Mouse (Mus musculus) common myeloid progenitor, adult 5-6 weeks (primary cell): ENCODE results near the gene Acadl. TPM values are rescaled to one million over a fixed set of nuclear protein-coding genes. Genes with fewer than 3 reads are reported as not detected.

Source experiments
- ATAC-seq: replicated peaks from 2 replicates; pipeline ENCODE4 v1.8.0; 2016; ENCODE audit warnings: low read depth, mild to moderate bottlenecking, moderate TSS enrichment, inconsistent platforms; ENCODE audit not compliant: poor library complexity, severe bottlenecking
- total RNA-seq: library from RNA; stranded (forward); fragments of 200-1000, 187-1606 nt; gene quantifications from 2 replicates; pipeline ENCODE4 v1.2.3, GENCODE M21; 2017

Acadl gene
- total RNA-seq: 89.4 and 98.8 TPM in 2 replicates

- peak; percentile 76 for ATAC-seq
These were observed at the start of gene Acadl for GRCm38 (mm10) chr1:66862712-66863511. Gene Acadl (minus strand): TSS chr1:66863277.

- ATAC-seq: no peak
These were observed 49.2 kb upstream of the Acadl start for GRCm38 (mm10) chr1:66912305-66912704.

- no peak for ATAC-seq
These were observed 39.5 kb upstream of the Acadl start for GRCm38 (mm10) chr1:66902566-66902965.

GRCm38 (mm10) chr1:66900946-66901345, 37.9 kb upstream of the Acadl start:
- ATAC-seq: no peak

- ATAC-seq: no peak
These were observed 35.2 kb upstream of the Acadl start for GRCm38 (mm10) chr1:66898261-66898660.

- peak; percentile 60 for ATAC-seq
These were observed 33.5 kb upstream of the Acadl start for GRCm38 (mm10) chr1:66896556-66896955.

GRCm38 (mm10) chr1:66896125-66896524, 33.0 kb upstream of the Acadl start:
- ATAC-seq: peak; percentile 79

GRCm38 (mm10) chr1:66895837-66896118, 32.7 kb upstream of the Acadl start:
- peak; percentile 64 for ATAC-seq

GRCm38 (mm10) chr1:66895093-66895836, 32.2 kb upstream of the Acadl start:
- peak; percentile 65 for ATAC-seq

GRCm38 (mm10) chr1:66887175-66887574, 24.1 kb upstream of the Acadl start:
- no peak for ATAC-seq

- ATAC-seq: no peak
These were observed 17.1 kb upstream of the Acadl start for GRCm38 (mm10) chr1:66880217-66880616.

- no peak for ATAC-seq
These were observed 11.7 kb upstream of the Acadl start for GRCm38 (mm10) chr1:66874740-66875139.

- no peak for ATAC-seq
These were observed 8.5 kb upstream of the Acadl start for GRCm38 (mm10) chr1:66871591-66871990.

GRCm38 (mm10) chr1:66865633-66866032, 2.6 kb upstream of the Acadl start:
- ATAC-seq: no peak

- no peak; the same call in 1 of the 2 replicates for ATAC-seq
These were observed 841 bp upstream of the Acadl start for GRCm38 (mm10) chr1:66863741-66864495.

GRCm38 (mm10) chr1:66861764-66862672, 1.1 kb downstream of the Acadl start:
- ATAC-seq: 0 out of 2 replicates have a peak, but pooled peaks have one; percentile 13

GRCm38 (mm10) chr1:66847506-66847905, 15.6 kb downstream of the Acadl start:
- no peak for ATAC-seq

GRCm38 (mm10) chr1:66845690-66846318, 17.3 kb downstream of the Acadl start:
- ATAC-seq: peak; percentile 85

- peak; percentile 16 for ATAC-seq
These were observed 21.1 kb downstream of the Acadl start for GRCm38 (mm10) chr1:66841938-66842337.
